Mouse (Mus musculus): ENCODE data around the gene Zfp94. TPM values are rescaled to one million over a fixed set of nuclear protein-coding genes. Genes with fewer than 3 reads are reported as not detected.
A peak's percentile ranks its signal among the peaks of the same experiment; 100 is the strongest.

Zfp94 gene
- polyA plus RNA-seq, 1 experiment from 2014 or later: 13.2 TPM

DNA sequence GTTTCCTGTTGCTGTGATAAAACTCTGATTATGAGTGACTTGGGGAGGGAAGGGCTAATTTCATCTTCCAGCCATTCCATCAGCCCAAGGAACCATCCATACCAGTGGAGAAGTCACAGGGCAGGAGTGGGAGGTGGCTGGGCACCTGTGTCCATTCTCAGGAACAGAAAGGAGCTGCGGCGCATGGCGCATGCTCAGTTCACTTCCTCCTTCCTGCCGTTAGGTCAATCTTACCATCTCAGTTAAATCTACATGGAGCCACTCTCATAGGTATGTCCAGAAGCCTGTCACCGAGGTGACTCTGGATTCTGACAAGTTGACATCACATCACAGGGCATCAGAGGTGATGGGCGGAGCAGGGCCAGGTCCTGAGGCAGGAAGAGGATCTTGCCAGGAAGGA is 39.2 kb upstream of the Zfp94 start:
- Histone ChIP-seq H3K36me3 (ENCODE audit: control insufficient read depth, insufficient read depth, low read length) (no peaks in the 10 kb centered on the region), H3K9me3 (ENCODE audit: control insufficient read depth, low read length) (no peaks in the 10 kb centered on the region), H3K4me2 (ENCODE audit: low read depth, severe bottlenecking) (no peak overlapping the region), H3K27me3 (ENCODE audit: control insufficient read depth, insufficient read depth, low read length) (no peaks in the 10 kb centered on the region), H3K4me3 (ENCODE audit: low read depth, low read length) (no peak overlapping the region), H3K9ac (ENCODE audit: low read length) (no peak overlapping the region), H3K27ac (replicated peaks; ENCODE audit: low read depth, low read length) (no peak overlapping the region), H3K4me1 (ENCODE audit: control insufficient read depth, insufficient read depth, low read length) (no peaks in the 10 kb centered on the region)
- 90% methylated on average over 6 of the region's 6 CpGs for WGBS
- no peak for ATAC-seq (ENCODE audit: insufficient number of reproducible peaks, low FRiP score, low TSS enrichment, low read depth)
- DNase-seq (ENCODE audit: low spot score): no peak

DNA sequence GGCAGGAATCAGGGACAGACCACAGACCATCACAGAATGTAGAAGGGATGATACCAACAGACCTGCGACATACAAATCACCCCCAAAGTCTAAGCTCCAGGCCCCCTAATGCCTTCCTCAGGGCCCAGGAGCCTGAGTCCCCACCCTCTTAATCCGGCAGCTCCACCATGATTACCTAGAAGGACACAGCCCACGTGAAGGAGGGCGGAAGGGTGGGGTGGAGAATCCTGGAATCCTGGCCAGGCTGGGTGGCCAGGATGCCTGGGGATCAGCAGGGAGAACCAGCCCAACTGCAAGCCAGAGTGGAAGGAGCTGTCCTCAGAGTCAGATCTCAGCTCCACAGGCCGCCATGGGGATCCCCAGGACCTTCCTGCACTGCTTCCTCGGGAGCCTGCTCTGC is 32.4 kb upstream of the Zfp94 start, which contains the start of gene Lypd5:
Gene Lypd5 (plus strand): TSS at position 301 of the 400 bp plus-strand sequence.
- Histone ChIP-seq H3K4me2 (ENCODE audit: low read depth, severe bottlenecking) (no peak within 1 kb of the TSS), H3K27me3 (ENCODE audit: control insufficient read depth, insufficient read depth, low read length) (no peaks in the 10 kb centered on the region), H3K9me3 (ENCODE audit: control insufficient read depth, low read length) (no peaks in the 10 kb centered on the region), H3K27ac (replicated peaks; ENCODE audit: low read depth, low read length) (no peak within 1 kb of the TSS), H3K36me3 (ENCODE audit: control insufficient read depth, insufficient read depth, low read length) (no peaks in the 10 kb centered on the region), H3K4me3 (ENCODE audit: low read depth, low read length) (no peak within 1 kb of the TSS), H3K4me1 (ENCODE audit: control insufficient read depth, insufficient read depth, low read length) (no peaks in the 10 kb centered on the region), H3K9ac (ENCODE audit: low read length) (no peak within 1 kb of the TSS)
- DNase-seq (ENCODE audit: low spot score): no peak
- no peak for ATAC-seq (ENCODE audit: insufficient number of reproducible peaks, low FRiP score, low TSS enrichment, low read depth)
- WGBS: 46% methylated on average over 6 of the region's 6 CpGs

DNA sequence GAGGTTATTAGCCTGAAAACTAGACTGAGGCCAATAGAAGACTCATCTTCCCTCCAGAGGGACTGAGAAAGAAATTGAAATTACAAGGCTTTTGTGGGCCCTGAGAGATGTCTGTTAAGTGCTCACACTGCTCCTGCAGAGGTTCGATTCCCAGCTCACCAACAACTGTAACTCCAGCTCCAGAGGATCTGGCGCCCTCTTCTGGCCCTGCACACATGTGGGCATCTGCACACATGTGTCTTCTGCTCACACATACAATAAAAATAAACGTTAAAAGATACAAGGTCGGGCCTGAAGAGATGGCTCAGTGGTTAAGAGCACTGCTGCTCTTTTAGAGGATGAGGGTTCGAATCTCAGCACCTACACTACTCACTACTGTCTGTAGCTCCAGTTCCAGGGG is 30.0 kb upstream of the Zfp94 start:
- Histone ChIP-seq H3K4me2 (ENCODE audit: low read depth, severe bottlenecking) (no peak overlapping the region), H3K9ac (ENCODE audit: low read length) (no peak overlapping the region), H3K4me1 (ENCODE audit: control insufficient read depth, insufficient read depth, low read length) (no peaks in the 10 kb centered on the region), H3K4me3 (ENCODE audit: low read depth, low read length) (no peak overlapping the region), H3K27me3 (ENCODE audit: control insufficient read depth, insufficient read depth, low read length) (no peaks in the 10 kb centered on the region), H3K9me3 (ENCODE audit: control insufficient read depth, low read length) (no peaks in the 10 kb centered on the region), H3K36me3 (ENCODE audit: control insufficient read depth, insufficient read depth, low read length) (no peaks in the 10 kb centered on the region), H3K27ac (replicated peaks; ENCODE audit: low read depth, low read length) (no peak overlapping the region)
- ATAC-seq (ENCODE audit: insufficient number of reproducible peaks, low FRiP score, low TSS enrichment, low read depth): no peak
- DNase-seq (ENCODE audit: low spot score): no peak
- 65% methylated on average over 5 of the region's 5 CpGs for WGBS

DNA sequence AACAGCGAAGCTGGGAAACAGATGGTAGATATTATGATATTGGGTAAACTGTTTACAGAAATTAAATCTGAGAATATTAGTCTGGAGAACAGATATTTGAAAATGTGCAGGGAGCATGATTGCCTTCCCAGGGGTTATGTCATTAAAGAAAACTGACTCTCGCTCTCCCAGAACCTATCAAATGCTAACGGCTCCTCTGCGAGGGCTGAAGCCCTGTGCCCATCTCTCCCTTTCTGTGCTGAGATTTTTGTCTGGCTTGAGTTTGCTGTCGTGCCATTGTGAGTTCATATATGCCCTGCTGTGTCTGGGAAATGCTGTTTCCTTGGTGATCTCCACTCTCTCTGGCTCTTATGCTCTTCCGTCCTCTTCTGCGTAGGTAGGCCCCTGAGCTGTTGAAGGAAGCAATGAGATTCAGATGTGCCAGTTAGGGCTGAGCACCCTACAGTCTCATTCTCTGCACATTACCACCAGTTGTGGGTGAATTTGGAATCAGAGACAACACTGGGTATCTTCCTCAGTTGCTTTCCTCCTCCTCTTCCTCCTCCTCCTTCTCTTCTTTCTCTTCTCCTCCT is 27.3 kb upstream of the Zfp94 start:
- DNase-seq (ENCODE audit: low spot score): no peak
- WGBS: 78% methylated on average over 7 of the region's 7 CpGs
- no peak overlapping the region for H3K4me3 ChIP-seq (ENCODE audit: low read depth, low read length)
- H3K27ac ChIP-seq (replicated peaks; ENCODE audit: low read depth, low read length): no peak overlapping the region
- H3K4me2 ChIP-seq (ENCODE audit: low read depth, severe bottlenecking): no peak overlapping the region
- no peak overlapping the region for H3K9ac ChIP-seq (ENCODE audit: low read length)
- no peak for ATAC-seq (ENCODE audit: insufficient number of reproducible peaks, low FRiP score, low TSS enrichment, low read depth)
- H3K27me3 ChIP-seq (ENCODE audit: control insufficient read depth, insufficient read depth, low read length): no peaks in the 10 kb centered on the region
- H3K36me3 ChIP-seq (ENCODE audit: control insufficient read depth, insufficient read depth, low read length): no peaks in the 10 kb centered on the region
- no peaks in the 10 kb centered on the region for H3K9me3 ChIP-seq (ENCODE audit: control insufficient read depth, low read length)
- H3K4me1 ChIP-seq (ENCODE audit: control insufficient read depth, insufficient read depth, low read length): no peaks in the 10 kb centered on the region

DNA sequence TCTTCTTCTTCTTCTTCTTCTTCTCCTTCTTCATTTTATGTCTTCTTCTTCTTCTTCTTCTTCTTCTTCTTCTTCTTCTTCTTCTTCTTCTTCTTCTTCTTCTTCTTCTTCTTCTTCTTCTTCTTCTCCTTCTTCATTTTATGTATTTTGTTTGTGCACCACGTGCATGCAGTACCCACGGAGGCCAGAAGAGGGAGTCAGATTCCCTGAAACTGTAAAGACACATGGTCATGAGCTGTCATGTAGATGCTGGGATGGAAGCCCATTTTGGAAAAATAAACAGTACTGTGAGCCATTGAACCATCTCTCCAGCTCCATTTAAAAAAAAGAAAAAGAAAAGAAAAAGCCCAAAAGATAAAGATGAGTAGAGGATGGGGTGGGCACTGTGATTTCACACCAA is 21.8 kb upstream of the Zfp94 start:
- no peak overlapping the region for H3K4me2 ChIP-seq (ENCODE audit: low read depth, severe bottlenecking)
- H3K9ac ChIP-seq (ENCODE audit: low read length): no peak overlapping the region
- no peak overlapping the region for H3K27ac ChIP-seq (replicated peaks; ENCODE audit: low read depth, low read length)
- no peak overlapping the region for H3K4me3 ChIP-seq (ENCODE audit: low read depth, low read length)
- no peaks in the 10 kb centered on the region for H3K4me1 ChIP-seq (ENCODE audit: control insufficient read depth, insufficient read depth, low read length)
- no peaks in the 10 kb centered on the region; the same call in 1 of the 2 replicates for H3K9me3 ChIP-seq (ENCODE audit: control insufficient read depth, low read length)
- ATAC-seq (ENCODE audit: insufficient number of reproducible peaks, low FRiP score, low TSS enrichment, low read depth) (no peak), DNase-seq (ENCODE audit: low spot score) (no peak)
- peaks cover 6% of the 10 kb centered on the region for H3K27me3 ChIP-seq (ENCODE audit: control insufficient read depth, insufficient read depth, low read length)
- 46% methylated on average over 2 of the region's 2 CpGs for WGBS
- no peaks in the 10 kb centered on the region for H3K36me3 ChIP-seq (ENCODE audit: control insufficient read depth, insufficient read depth, low read length)

DNA sequence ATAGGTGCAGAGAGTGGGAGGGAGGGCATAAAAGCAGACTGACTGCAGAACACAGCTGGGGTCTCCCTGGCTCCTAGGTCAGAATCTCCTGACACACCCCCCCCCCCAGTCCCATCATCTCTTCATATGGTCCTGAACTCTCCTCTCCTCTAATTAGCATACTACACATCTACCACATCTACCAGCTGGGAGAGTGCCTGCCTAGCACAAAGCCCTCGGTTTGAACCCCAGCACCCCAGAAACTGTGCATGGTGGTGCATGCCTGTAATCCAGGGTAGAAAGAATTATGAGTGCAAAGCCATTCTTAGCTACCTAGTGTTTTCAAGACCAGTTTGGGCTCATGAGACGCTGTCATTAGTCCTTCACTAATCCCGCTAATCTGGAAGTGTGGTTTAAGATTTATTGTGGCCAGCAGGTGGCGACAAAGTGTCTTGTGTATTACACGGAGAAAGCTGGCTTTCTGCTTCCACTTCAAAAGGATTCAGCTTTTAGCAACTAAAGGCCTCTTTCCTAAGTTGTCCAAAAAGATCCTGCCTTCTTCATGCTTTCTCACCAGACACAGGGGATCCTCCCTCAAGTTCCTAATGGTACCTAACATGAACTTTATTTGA is 19.3 kb upstream of the Zfp94 start:
- Histone ChIP-seq H3K4me3 (ENCODE audit: low read depth, low read length) (no peak overlapping the region), H3K27ac (replicated peaks; ENCODE audit: low read depth, low read length) (no peak overlapping the region), H3K9me3 (ENCODE audit: control insufficient read depth, low read length) (no peaks in the 10 kb centered on the region; the same call in 1 of the 2 replicates), H3K27me3 (ENCODE audit: control insufficient read depth, insufficient read depth, low read length) (peaks cover 11% of the 10 kb centered on the region), H3K9ac (ENCODE audit: low read length) (no peak overlapping the region), H3K4me2 (ENCODE audit: low read depth, severe bottlenecking) (no peak overlapping the region), H3K36me3 (ENCODE audit: control insufficient read depth, insufficient read depth, low read length) (no peaks in the 10 kb centered on the region), H3K4me1 (ENCODE audit: control insufficient read depth, insufficient read depth, low read length) (no peaks in the 10 kb centered on the region)
- ATAC-seq (ENCODE audit: insufficient number of reproducible peaks, low FRiP score, low TSS enrichment, low read depth): no peak
- 12% methylated on average over 5 of the region's 5 CpGs for WGBS
- DNase-seq (ENCODE audit: low spot score): peak; percentile 78

DNA sequence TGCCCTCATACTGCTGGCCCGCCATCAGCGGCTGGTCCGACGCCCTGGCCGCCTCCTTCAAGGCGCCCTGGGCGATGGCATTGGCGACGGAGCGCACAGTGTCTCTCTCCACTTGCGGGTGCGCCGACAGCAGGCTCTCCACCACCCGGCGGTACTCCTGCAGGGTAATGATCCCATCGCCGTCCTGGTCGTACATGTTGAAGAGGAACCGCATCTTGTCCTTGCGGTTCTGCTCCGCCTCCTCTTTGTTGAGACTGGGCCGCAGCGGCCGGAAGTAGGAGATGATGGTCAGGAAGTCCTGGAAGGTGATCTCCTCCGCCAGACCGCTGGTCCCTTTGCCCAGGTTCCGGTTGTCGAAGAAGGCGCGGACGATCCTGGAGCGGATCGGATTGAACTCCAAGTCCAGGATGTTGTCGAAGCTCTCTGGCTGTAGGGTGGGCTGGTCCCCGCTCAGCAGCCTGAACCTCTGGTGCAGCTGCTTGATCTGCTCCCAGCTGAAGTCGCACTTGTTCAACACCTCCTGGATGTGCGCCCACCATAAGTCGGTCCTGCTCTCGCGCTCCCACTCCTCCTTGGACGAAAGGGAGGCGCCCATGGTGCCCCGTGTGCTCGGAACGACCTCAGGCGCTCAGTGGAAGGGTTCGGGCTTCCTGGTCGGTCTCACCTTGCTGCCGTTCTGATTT is 17.0 kb upstream of the Zfp94 start, which contains the start of gene Tescl:
Gene Tescl (minus strand): TSS at position 633 of the 683 bp plus-strand sequence.
- H3K4me2 ChIP-seq (ENCODE audit: low read depth, severe bottlenecking): peak within 1 kb of the TSS; percentile 20; the same call in 1 of the 2 replicates
- ATAC-seq (ENCODE audit: insufficient number of reproducible peaks, low FRiP score, low TSS enrichment, low read depth) (no peak), DNase-seq (ENCODE audit: low spot score) (no peak)
- no peak within 1 kb of the TSS for H3K4me3 ChIP-seq (ENCODE audit: low read depth, low read length)
- peaks cover 11% of the 10 kb centered on the region for H3K27me3 ChIP-seq (ENCODE audit: control insufficient read depth, insufficient read depth, low read length)
- no peaks in the 10 kb centered on the region for H3K4me1 ChIP-seq (ENCODE audit: control insufficient read depth, insufficient read depth, low read length)
- H3K9me3 ChIP-seq (ENCODE audit: control insufficient read depth, low read length): no peaks in the 10 kb centered on the region; the same call in 1 of the 2 replicates
- no peaks in the 10 kb centered on the region for H3K36me3 ChIP-seq (ENCODE audit: control insufficient read depth, insufficient read depth, low read length)
- WGBS: 40% methylated on average over 49 of the region's 49 CpGs
- H3K27ac ChIP-seq (replicated peaks; ENCODE audit: low read depth, low read length): no peak within 1 kb of the TSS
- no peak within 1 kb of the TSS for H3K9ac ChIP-seq (ENCODE audit: low read length)

DNA sequence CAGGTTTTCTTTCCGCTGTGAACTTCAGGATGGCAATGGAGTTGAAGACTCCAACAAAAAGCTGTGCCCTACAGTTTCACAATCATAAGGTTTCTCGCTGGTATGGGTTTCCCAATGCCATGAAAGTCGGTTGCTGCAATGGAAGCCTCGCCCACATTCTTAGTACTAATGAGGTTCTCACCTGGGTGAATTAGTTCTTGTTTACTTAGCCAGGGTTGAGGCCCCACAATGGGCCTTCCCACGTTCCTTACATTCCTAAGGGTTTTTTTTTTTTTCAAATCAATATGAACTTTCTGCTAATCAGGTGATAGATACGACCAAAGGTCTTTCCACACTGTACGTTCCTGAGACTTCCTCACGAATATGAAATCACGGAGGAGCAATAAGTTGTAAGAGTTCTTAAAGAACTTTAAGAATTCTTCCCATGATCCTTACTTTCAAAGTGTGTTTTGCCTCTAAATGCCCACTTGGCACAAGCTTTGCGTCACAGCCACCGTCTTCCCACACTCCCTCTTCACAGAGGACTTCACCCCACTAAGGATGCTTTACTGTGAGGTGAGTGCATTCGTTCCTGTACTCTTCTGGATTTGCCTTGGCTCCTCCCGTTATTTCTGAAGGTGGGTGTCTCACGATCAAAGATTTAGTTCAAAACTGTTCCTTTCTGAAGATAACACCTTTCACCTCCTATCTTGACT is 11.0 kb upstream of the Zfp94 start:
- Histone ChIP-seq H3K9ac (ENCODE audit: low read length) (no peak overlapping the region), H3K4me1 (ENCODE audit: control insufficient read depth, insufficient read depth, low read length) (no peaks in the 10 kb centered on the region), H3K4me3 (ENCODE audit: low read depth, low read length) (no peak overlapping the region), H3K27me3 (ENCODE audit: control insufficient read depth, insufficient read depth, low read length) (no peaks in the 10 kb centered on the region), H3K9me3 (ENCODE audit: control insufficient read depth, low read length) (no peaks in the 10 kb centered on the region), H3K36me3 (ENCODE audit: control insufficient read depth, insufficient read depth, low read length) (no peaks in the 10 kb centered on the region), H3K27ac (replicated peaks; ENCODE audit: low read depth, low read length) (no peak overlapping the region), H3K4me2 (ENCODE audit: low read depth, severe bottlenecking) (no peak overlapping the region)
- DNase-seq (ENCODE audit: low spot score) (no peak), ATAC-seq (ENCODE audit: insufficient number of reproducible peaks, low FRiP score, low TSS enrichment, low read depth) (no peak)
- 80% methylated on average over 14 of the region's 14 CpGs for whole genome bisulfite sequencing
